Mouse (Mus musculus) stomach, embryonic 16.5 days (tissue): ENCODE measurements around the gene Smarcd1. TPM values are rescaled to one million over a fixed set of nuclear protein-coding genes. Genes with fewer than 3 reads are reported as not detected.

Experiments used
- ATAC-seq: fragments of 200-750 bp; cut with Nextera tagmentation; 2 replicates; pipeline ENCODE4 v1.8.0; 2017; ENCODE audit warnings: moderate number of reproducible peaks, moderate TSS enrichment; ENCODE audit not compliant: insufficient read depth, low FRiP score
- H3K27ac ChIP-seq: fragments of 300-500 bp; sonication (generic); 2 replicates; pipeline ENCODE4 v1.5.1; 2014; ENCODE audit warnings: low read length
- H3K27me3 ChIP-seq: fragments of 300-500 bp; sonication (generic); 2 replicates; pipeline ENCODE4 v1.6.1; 2014; ENCODE audit warnings: low read length, control low read depth, mixed read lengths; ENCODE audit not compliant: control insufficient read depth, insufficient read depth
- H3K36me3 ChIP-seq: fragments of 300-500 bp; sonication (generic); 2 replicates; pipeline ENCODE4 v1.6.1; 2014; ENCODE audit warnings: low read length; ENCODE audit not compliant: control insufficient read depth, insufficient read depth
- H3K4me1 ChIP-seq: fragments of 300-500 bp; sonication (generic); 2 replicates; pipeline ENCODE4 v1.6.1; 2014; ENCODE audit warnings: low read length, control low read depth, mixed read lengths; ENCODE audit not compliant: control insufficient read depth, insufficient read depth
- H3K4me2 ChIP-seq: fragments of 300-500 bp; sonication (generic); 2 replicates; pipeline ENCODE4 v1.6.1; 2014; ENCODE audit warnings: low read depth, low read length, mixed read lengths
- H3K4me3 ChIP-seq: fragments of 300-500 bp; sonication (generic); replicated peaks from 2 replicates; pipeline ENCODE4 v1.5.1; 2014; ENCODE audit warnings: mild to moderate bottlenecking, low read length
- H3K9ac ChIP-seq: fragments of 300-500 bp; sonication (generic); 2 replicates; pipeline ENCODE4 v1.6.1; 2014; ENCODE audit warnings: low read length
- H3K9me3 ChIP-seq: fragments of 300-500 bp; sonication (generic); replicated peaks from 2 replicates; pipeline ENCODE4 v1.6.1; 2016; ENCODE audit warnings: low read length, control low read depth; ENCODE audit not compliant: control insufficient read depth
- WGBS: fragments of 180-500 bp; shearing (Covaris S2); extraction: QIAGEN DNeasy Blood & Tissue Kit; methylation state at CpG from one replicate; pipeline ENCODE4 v1.1.7; 2014; 5-methylcytosine and 5-hydroxymethylcytosine counted together
- polyA plus RNA-seq: library from polyadenylated mRNA; unstranded; fragments of >200 nt; fragmentation: Nextera tagmentation; extraction: Ambion mirVana; gene quantifications from 2 replicates; pipeline ENCODE4 v1.2.1, GENCODE M21; 2015

Smarcd1 gene
- polyA plus RNA-seq, 1 experiment from 2014 or later = 20.9 TPM

GRCm38 (mm10) chr15:99677089-99677488, 24.8 kb upstream of the Smarcd1 start:
- no peak overlapping the region for H3K9ac ChIP-seq
- H3K4me1 ChIP-seq = no peaks in the 10 kb centered on the region
- no peaks in the 10 kb centered on the region for H3K9me3 ChIP-seq
- WGBS = 42% methylated on average over 8 of the region's 8 CpGs
- H3K27me3 ChIP-seq = peaks cover 7% of the 10 kb centered on the region
- no peak overlapping the region for H3K27ac ChIP-seq
- no peak overlapping the region for H3K4me2 ChIP-seq
- H3K4me3 ChIP-seq = no peak overlapping the region
- 0 out of 2 replicates have a peak, but pooled peaks have one; percentile 34 for ATAC-seq
- no peaks in the 10 kb centered on the region for H3K36me3 ChIP-seq

GRCm38 (mm10) chr15:99678063-99678800, 23.7 kb upstream of the Smarcd1 start:
- H3K27me3 ChIP-seq = no peaks in the 10 kb centered on the region; the same call in 1 of the 2 replicates
- 14% methylated on average over 13 of the region's 13 CpGs for WGBS
- no peak overlapping the region for H3K9ac ChIP-seq
- H3K4me3 ChIP-seq = no peak overlapping the region
- H3K4me1 ChIP-seq = no peaks in the 10 kb centered on the region
- no peaks in the 10 kb centered on the region for H3K36me3 ChIP-seq
- H3K9me3 ChIP-seq = no peaks in the 10 kb centered on the region
- no peak overlapping the region for H3K27ac ChIP-seq
- peak; percentile 69; the same call in 1 of the 2 replicates for ATAC-seq
- H3K4me2 ChIP-seq = no peak overlapping the region

- Histone ChIP-seq H3K9me3 (no peaks in the 10 kb centered on the region), H3K4me1 (no peaks in the 10 kb centered on the region), H3K27ac (no peak overlapping the region), H3K9ac (no peak overlapping the region), H3K36me3 (no peaks in the 10 kb centered on the region), H3K4me3 (no peak overlapping the region), H3K27me3 (no peaks in the 10 kb centered on the region; the same call in 1 of the 2 replicates), H3K4me2 (no peak overlapping the region)
- whole genome bisulfite sequencing = 58% methylated on average over 7 of the region's 7 CpGs
- ATAC-seq = no peak
These were observed 22.9 kb upstream of the Smarcd1 start for GRCm38 (mm10) chr15:99679008-99679407.

- 92% methylated on average over 7 of the region's 7 CpGs for WGBS
- H3K4me1 ChIP-seq = no peaks in the 10 kb centered on the region
- no peaks in the 10 kb centered on the region for H3K9me3 ChIP-seq
- no peak overlapping the region for H3K27ac ChIP-seq
- no peaks in the 10 kb centered on the region for H3K36me3 ChIP-seq
- ATAC-seq = no peak
- no peak overlapping the region for H3K4me3 ChIP-seq
- H3K9ac ChIP-seq = no peak overlapping the region
- H3K27me3 ChIP-seq = no peaks in the 10 kb centered on the region; the same call in 1 of the 2 replicates
- no peak overlapping the region for H3K4me2 ChIP-seq
These were observed 19.0 kb upstream of the Smarcd1 start for GRCm38 (mm10) chr15:99682880-99683279.

GRCm38 (mm10) chr15:99684156-99684555, 17.8 kb upstream of the Smarcd1 start:
- no peak overlapping the region for H3K9ac ChIP-seq
- H3K4me3 ChIP-seq = no peak overlapping the region
- H3K27me3 ChIP-seq = no peaks in the 10 kb centered on the region; the same call in 1 of the 2 replicates
- no peaks in the 10 kb centered on the region for H3K36me3 ChIP-seq
- no peaks in the 10 kb centered on the region for H3K9me3 ChIP-seq
- no peaks in the 10 kb centered on the region for H3K4me1 ChIP-seq
- no peak overlapping the region for H3K27ac ChIP-seq
- ATAC-seq = no peak
- H3K4me2 ChIP-seq = no peak overlapping the region
- WGBS = 87% methylated on average over 5 of the region's 5 CpGs

GRCm38 (mm10) chr15:99688712-99689111, 13.2 kb upstream of the Smarcd1 start:
- Histone ChIP-seq H3K4me3 (no peak overlapping the region), H3K9me3 (no peaks in the 10 kb centered on the region), H3K27ac (no peak overlapping the region), H3K27me3 (peaks cover 8% of the 10 kb centered on the region; the same call in 1 of the 2 replicates), H3K4me2 (no peak overlapping the region), H3K4me1 (no peaks in the 10 kb centered on the region), H3K9ac (no peak overlapping the region), H3K36me3 (no peaks in the 10 kb centered on the region)
- 5% methylated on average over 4 of the region's 4 CpGs for WGBS
- ATAC-seq = 0 out of 2 replicates have a peak, but pooled peaks have one; percentile 17

GRCm38 (mm10) chr15:99690924-99691323, 11.0 kb upstream of the Smarcd1 start:
- H3K4me2 ChIP-seq = no peak overlapping the region
- H3K4me1 ChIP-seq = no peaks in the 10 kb centered on the region
- peaks cover 8% of the 10 kb centered on the region; the same call in 1 of the 2 replicates for H3K27me3 ChIP-seq
- H3K9ac ChIP-seq = no peak overlapping the region
- H3K4me3 ChIP-seq = no peak overlapping the region
- ATAC-seq = no peak
- no peak overlapping the region for H3K27ac ChIP-seq
- no peaks in the 10 kb centered on the region for H3K36me3 ChIP-seq
- no peaks in the 10 kb centered on the region for H3K9me3 ChIP-seq
- 17% methylated on average over 4 of the region's 4 CpGs for WGBS

- 36% methylated on average over 9 of the region's 9 CpGs for WGBS
- Histone ChIP-seq H3K9me3 (no peaks in the 10 kb centered on the region), H3K27ac (no peak overlapping the region), H3K4me1 (no peaks in the 10 kb centered on the region), H3K4me2 (no peak overlapping the region), H3K36me3 (no peaks in the 10 kb centered on the region), H3K27me3 (peaks cover 8% of the 10 kb centered on the region; the same call in 1 of the 2 replicates), H3K4me3 (no peak overlapping the region), H3K9ac (no peak overlapping the region)
- ATAC-seq = no peak
These were observed 10.0 kb upstream of the Smarcd1 start for GRCm38 (mm10) chr15:99691976-99692375.

- ATAC-seq = no peak
- no peak overlapping the region for H3K9ac ChIP-seq
- WGBS = 18% methylated on average over 2 of the region's 2 CpGs
- no peak overlapping the region for H3K27ac ChIP-seq
- H3K27me3 ChIP-seq = no peaks in the 10 kb centered on the region
- peaks cover 11% of the 10 kb centered on the region; the same call in 1 of the 2 replicates for H3K4me1 ChIP-seq
- H3K36me3 ChIP-seq = no peaks in the 10 kb centered on the region
- no peak overlapping the region for H3K4me2 ChIP-seq
- no peaks in the 10 kb centered on the region for H3K9me3 ChIP-seq
- no peak overlapping the region for H3K4me3 ChIP-seq
These were observed 4.6 kb upstream of the Smarcd1 start for GRCm38 (mm10) chr15:99697309-99697708.
